Mouse (Mus musculus) cerebellum, adult 8-10 months (tissue): ENCODE results near the gene Xpr1.
"Not testable (repeated sequence)": the region's sequence is repeated elsewhere in the genome, so short reads cannot be mapped to it uniquely, and the experiment has no call there.

Experiments used
- DNase-seq: peaks from one replicate; pipeline ENCODE4 v3.0.0; 2022

Xpr1 gene

GRCm38 (mm10) chr1:155320091-155320833 is 97.0 kb downstream of the Xpr1 start:
- no peak for DNase-seq

- DNase-seq, result no peak
Observed at GRCm38 (mm10) chr1:155319513-155319912, 97.7 kb downstream of the Xpr1 start.

- no peak for DNase-seq
Observed at GRCm38 (mm10) chr1:155311672-155312071, 105.5 kb downstream of the Xpr1 start.

GRCm38 (mm10) chr1:155306879-155307278 is 110.3 kb downstream of the Xpr1 start:
- no peak for DNase-seq

- no peak for DNase-seq
Observed at GRCm38 (mm10) chr1:155303402-155303801, 113.8 kb downstream of the Xpr1 start.

- no peak for DNase-seq
Observed at GRCm38 (mm10) chr1:155297615-155298014, 119.6 kb downstream of the Xpr1 start.

GRCm38 (mm10) chr1:155297203-155297602 is 120.0 kb downstream of the Xpr1 start:
- DNase-seq, result no peak

- peak; percentile 55 for DNase-seq
Observed at GRCm38 (mm10) chr1:155293446-155293845, 123.8 kb downstream of the Xpr1 start.

GRCm38 (mm10) chr1:155289411-155289810 is 127.8 kb downstream of the Xpr1 start:
- DNase-seq, result no peak

GRCm38 (mm10) chr1:155288033-155288432 is 129.2 kb downstream of the Xpr1 start:
- no peak for DNase-seq

GRCm38 (mm10) chr1:155283808-155284207 is 133.4 kb downstream of the Xpr1 start:
- DNase-seq, result no peak

GRCm38 (mm10) chr1:155281003-155281793 is 136.0 kb downstream of the Xpr1 start:
- DNase-seq, result peak; percentile 67

GRCm38 (mm10) chr1:155280306-155280705 is 136.9 kb downstream of the Xpr1 start:
- no peak for DNase-seq

GRCm38 (mm10) chr1:155276381-155277033 is 140.7 kb downstream of the Xpr1 start:
- no peak for DNase-seq

GRCm38 (mm10) chr1:155275793-155276192 is 141.4 kb downstream of the Xpr1 start:
- no peak for DNase-seq

GRCm38 (mm10) chr1:155274976-155275375 is 142.2 kb downstream of the Xpr1 start:
- peak; percentile 17 for DNase-seq

- no peak for DNase-seq
Observed at GRCm38 (mm10) chr1:155272953-155273352, 144.3 kb downstream of the Xpr1 start.

GRCm38 (mm10) chr1:155262496-155262895 is 154.7 kb downstream of the Xpr1 start:
- DNase-seq, result not testable (repeated sequence)

- DNase-seq, result no peak
Observed at GRCm38 (mm10) chr1:155254309-155254708, 162.9 kb downstream of the Xpr1 start.

- DNase-seq, result no peak
Observed at GRCm38 (mm10) chr1:155253126-155253525, 164.1 kb downstream of the Xpr1 start.

- no peak for DNase-seq
Observed at GRCm38 (mm10) chr1:155252631-155253121, 164.5 kb downstream of the Xpr1 start.

- DNase-seq, result no peak
Observed at GRCm38 (mm10) chr1:155251596-155251995, 165.6 kb downstream of the Xpr1 start.

GRCm38 (mm10) chr1:155250531-155251135 is 166.6 kb downstream of the Xpr1 start:
- DNase-seq, result no peak
